Mouse (Mus musculus) leukemia stem cell, adult 10-12 weeks (primary cell): ENCODE results near the gene Cryaa. TPM values are rescaled to one million over a fixed set of nuclear protein-coding genes. Genes with fewer than 3 reads are reported as not detected.

Experiments
- polyA plus RNA-seq: library from polyadenylated mRNA; stranded (reverse); fragments of >175 nt; gene quantifications from 2 replicates; pipeline ENCODE4 v1.2.3, GENCODE M21; 2012; ENCODE audit warnings: low replicate concordance

Gene Cryaa
- polyA plus RNA-seq, result not detected in 2 replicates

GRCm38 (mm10) chr17:31677507-31677906 is at the start of gene Cryaa:
Gene Cryaa, plus strand, starts transcription at chr17:31677807.

GRCm38 (mm10) chr17:31636942-31637811 is 40.4 kb upstream of the Cryaa start, which contains the start of gene Cbs:
Gene Cbs, minus strand, starts transcription at chr17:31637238.

GRCm38 (mm10) chr17:31658468-31659185 is 19.0 kb upstream of the Cryaa start, which contains the start of gene U2af1:
Gene U2af1, minus strand, starts transcription at chr17:31658892.

Other genes starting within 250 kb of the Cryaa start
- 27.1 and 82.2 TPM in 2 replicates for gene Wdr4, start 157.8 kb upstream of the Cryaa start, polyA plus RNA-seq
- 20.7 and 33.2 TPM in 2 replicates for gene Ndufv3, start 157.7 kb upstream of the Cryaa start, polyA plus RNA-seq
- 4.9 and 6.1 TPM in 2 replicates for gene Pknox1, start 113.1 kb upstream of the Cryaa start, polyA plus RNA-seq
- not detected in 2 replicates for gene Cbs, start 40.6 kb upstream of the Cryaa start, polyA plus RNA-seq
- 32.9 and 62.4 TPM in 2 replicates for gene U2af1, start 18.9 kb upstream of the Cryaa start, polyA plus RNA-seq
- 11.9 and 12.2 TPM in 2 replicates for gene Sik1, start 178.0 kb downstream of the Cryaa start, polyA plus RNA-seq